Mouse (Mus musculus): Measurements from ENCODE around the gene Runx1. TPM values are rescaled to one million over a fixed set of nuclear protein-coding genes. Genes with fewer than 3 reads are reported as not detected.

Gene Runx1
- polyA plus RNA-seq, 1 experiment from 2014 or later: 5.1 TPM

DNA sequence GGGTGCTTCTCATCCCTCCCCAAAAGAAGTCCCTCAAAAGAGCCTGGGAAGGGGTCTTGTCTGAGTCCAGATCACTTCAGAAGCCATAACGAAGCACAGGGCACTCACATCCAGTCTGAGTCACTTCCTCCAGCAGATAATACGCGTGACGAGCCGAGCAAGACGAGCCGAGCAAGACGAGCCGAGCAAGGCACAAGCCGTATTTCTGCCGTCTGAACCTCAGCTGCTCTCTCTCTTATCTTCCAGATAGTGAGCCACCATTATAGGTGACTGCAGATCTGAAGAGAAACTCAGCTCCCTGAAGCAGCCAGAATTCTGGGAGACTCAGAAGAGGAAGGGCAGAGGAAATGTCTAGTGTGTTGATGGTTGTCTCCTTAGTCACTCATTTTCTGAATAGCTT lies 273.1 kb downstream of the Runx1 start:
- Histone ChIP-seq H3K27me3 (no peaks in the 10 kb centered on the region), H3K9me3 (no peaks in the 10 kb centered on the region), H3K4me2 (replicated peaks) (no peak overlapping the region), H3K9ac (no peak overlapping the region), H3K4me1 (peaks cover 12% of the 10 kb centered on the region), H3K4me3 (no peak overlapping the region), H3K36me3 (no peaks in the 10 kb centered on the region), H3K27ac (no peak overlapping the region)
- no peak for ATAC-seq (ENCODE audit: low FRiP score, low read depth)
- 52% methylated on average over 11 of the region's 11 CpGs for WGBS

DNA sequence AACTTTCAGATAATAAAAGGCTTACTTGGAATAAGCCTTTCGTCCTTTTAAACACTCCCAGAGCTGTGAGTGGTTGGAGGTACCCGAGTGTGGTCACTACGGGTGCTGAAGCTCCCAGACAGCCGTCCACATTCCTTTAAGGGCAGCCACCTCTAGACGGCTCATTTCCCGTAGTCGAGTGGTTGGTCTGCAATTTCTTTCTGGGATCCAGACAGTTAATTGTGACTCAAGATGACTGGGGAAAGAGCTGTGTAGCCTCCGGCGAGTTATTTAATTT lies 273.9 kb downstream of the Runx1 start:
- no peak overlapping the region for H3K4me2 ChIP-seq (replicated peaks)
- no peaks in the 10 kb centered on the region for H3K36me3 ChIP-seq
- H3K4me1 ChIP-seq: peaks cover 12% of the 10 kb centered on the region
- H3K27me3 ChIP-seq: no peaks in the 10 kb centered on the region
- H3K4me3 ChIP-seq: no peak overlapping the region
- H3K9me3 ChIP-seq: no peaks in the 10 kb centered on the region
- no peak overlapping the region for H3K9ac ChIP-seq
- no peak overlapping the region for H3K27ac ChIP-seq
- WGBS: 35% methylated on average over 9 of the region's 9 CpGs
- no peak for ATAC-seq (ENCODE audit: low FRiP score, low read depth)

All from limb, embryonic 13.5 days (tissue).